Mouse (Mus musculus) gastrocnemius, adult 2 months (tissue): Measurements from ENCODE around the gene Trip4. TPM values are rescaled to one million over a fixed set of nuclear protein-coding genes. Genes with fewer than 3 reads are reported as not detected.

Source experiments
- DNase-seq: peaks from one replicate; pipeline ENCODE4 v3.0.0; 2022
- H3K27ac ChIP-seq: fragments of 200-600 bp; 2 replicates; pipeline ENCODE4 v1.8.1; 2022; ENCODE audit warnings: mild to moderate bottlenecking
- H3K4me3 ChIP-seq: fragments of 200-600 bp; 2 replicates; pipeline ENCODE4 v1.8.1; 2022; ENCODE audit warnings: mild to moderate bottlenecking, moderate library complexity
- CTCF ChIP-seq: fragments of 200-600 bp; IDR thresholded peaks from 2 replicates; pipeline ENCODE4 v1.8.1; 2022; ENCODE audit warnings: antibody characterized with exemption, mild to moderate bottlenecking, moderate library complexity
- intact Hi-C: fragments of 180-260 bp; cut with DNase I; formaldehyde crosslinking; loops from one replicate; pipeline ENCODE4 v1.15.1; 2025
- total RNA-seq, 2 experiments: library from RNA; stranded (reverse); gene quantifications; 2 replicates each; pipeline ENCODE4 v1.2.3; 2021

Trip4 gene
- total RNA-seq, 2 experiments from 2014 or later, result 13.7 to 15.5 TPM

DNA sequence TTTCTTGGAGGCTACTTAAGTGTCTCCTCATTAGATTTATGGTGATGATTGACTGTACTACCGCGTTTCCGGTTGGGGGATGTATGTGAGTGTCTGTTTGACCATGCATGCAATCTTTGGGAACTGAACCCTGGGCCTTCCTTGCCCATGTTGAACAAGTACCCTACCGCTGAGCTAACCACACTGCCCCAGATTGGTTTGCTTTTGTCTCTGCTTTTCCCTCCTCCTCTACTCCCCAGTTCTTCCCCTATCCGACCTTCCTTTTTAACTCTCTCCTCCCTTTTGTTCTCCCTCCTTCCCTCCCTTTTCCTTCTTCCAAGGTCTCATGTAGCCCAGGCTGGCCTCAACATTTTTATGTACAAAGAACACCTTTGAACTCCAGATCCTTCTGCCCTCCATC, 17.5 kb downstream of the Trip4 start:
- Histone ChIP-seq H3K4me3 (no peak overlapping the region), H3K27ac (no peak overlapping the region)
- intact Hi-C loops, result no loop called here
- no peak for TF ChIP-seq CTCF
- no peak for DNase-seq

DNA sequence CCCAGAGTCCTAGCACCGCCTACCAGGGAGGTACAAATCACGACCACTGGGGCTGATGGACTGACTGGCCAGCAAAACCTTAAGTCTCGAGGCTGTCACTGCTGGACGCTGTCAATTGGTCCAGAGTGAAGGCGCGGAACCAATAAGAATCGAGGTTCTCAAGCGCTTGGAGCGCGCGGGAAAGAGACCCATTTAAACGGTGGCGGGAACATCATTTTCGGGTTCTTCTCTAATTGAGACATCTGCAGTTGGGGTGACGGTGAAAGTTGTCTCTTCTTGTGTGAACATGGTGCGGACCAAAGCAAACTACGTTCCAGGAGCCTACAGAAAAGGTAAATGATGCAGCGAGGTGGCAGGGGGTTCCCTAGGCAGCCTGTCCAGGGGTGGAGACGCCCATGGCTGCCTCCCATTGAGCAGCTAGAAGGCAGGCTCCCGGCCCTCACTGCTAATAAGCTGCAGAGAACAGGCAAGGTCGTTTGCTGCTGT, 18.4 kb downstream of the Trip4 start, which contains the start of gene Pclaf:
TSS of gene Pclaf (plus strand) at position 95 of the 486 bp plus-strand sequence.
- TF ChIP-seq CTCF, result no peak

GRCm38 (mm10) chr9:65884564-65885315, 23.9 kb downstream of the Trip4 start:
- Histone ChIP-seq H3K4me3 (peak overlapping the region; percentile 88), H3K27ac (peak overlapping the region; percentile 87)
- peak; percentile 19; the same call in 1 of the 2 replicates for TF ChIP-seq CTCF
- intact Hi-C loops, result loop anchor here (2.0 kb wide), 1 partner anchor 24 kb away; the partner anchor contains the start of genes Csnk1g1 and Trip4
- peak; percentile 94 for DNase-seq

More for the DNA sequence above, 18.4 kb downstream of the Trip4 start, which contains the start of gene Pclaf:
- DNase-seq, result peak; percentile 74
- intact Hi-C loops, result no loop called here
- Histone ChIP-seq H3K27ac (no peak within 1 kb of the TSS), H3K4me3 (peak within 1 kb of the TSS; percentile 63)

DNA sequence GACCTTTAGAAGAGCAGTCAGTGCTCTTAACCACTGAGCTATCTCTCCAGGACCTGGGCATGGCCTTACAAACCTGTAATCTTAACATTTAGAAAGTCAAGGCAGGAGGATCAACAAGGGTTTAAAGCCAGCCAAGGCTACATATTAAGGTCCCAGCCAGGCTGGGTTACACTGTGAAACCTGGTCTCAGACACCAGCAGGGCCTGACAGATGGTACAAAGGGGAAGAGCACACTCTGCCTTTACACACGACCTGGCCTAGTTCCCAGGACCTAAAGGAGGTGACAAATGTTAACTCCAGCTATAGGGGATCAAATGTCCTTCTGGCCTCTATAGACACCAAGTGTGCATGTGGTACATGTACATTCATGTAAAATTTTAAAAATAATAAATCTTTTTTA, 48.9 kb downstream of the Trip4 start:
- TF ChIP-seq CTCF, result no peak
- H3K27ac ChIP-seq, result no peak overlapping the region
- H3K4me3 ChIP-seq, result no peak overlapping the region
- DNase-seq, result no peak
- intact Hi-C loops, result no loop called here

DNA sequence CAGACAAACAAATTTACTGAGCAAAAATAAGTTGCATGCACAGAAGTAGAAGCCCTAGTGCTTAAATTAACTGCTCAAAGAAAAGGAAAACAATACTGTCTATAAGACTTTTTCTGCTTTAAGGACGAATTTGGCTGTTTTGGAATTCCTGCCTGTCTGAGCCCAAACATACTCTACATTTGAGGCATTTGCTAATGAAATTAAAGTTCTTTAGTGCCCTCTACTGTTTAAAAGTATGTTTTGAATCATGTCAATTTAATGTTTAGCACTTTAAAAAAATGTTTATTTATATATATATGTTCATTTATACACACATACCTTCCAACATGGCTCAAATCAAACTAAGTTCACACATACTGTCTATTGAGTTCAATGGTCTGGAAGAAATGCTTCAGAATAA, 58.4 kb downstream of the Trip4 start:
- Histone ChIP-seq H3K4me3 (no peak overlapping the region), H3K27ac (no peak overlapping the region)
- TF ChIP-seq CTCF, result peak; percentile 55
- DNase-seq, result no peak
- intact Hi-C loops, result loop anchor here (2.0 to 5.0 kb wide), 2 partner anchors 183 to 243 kb away; no protein-coding TSS in a partner anchor

DNA sequence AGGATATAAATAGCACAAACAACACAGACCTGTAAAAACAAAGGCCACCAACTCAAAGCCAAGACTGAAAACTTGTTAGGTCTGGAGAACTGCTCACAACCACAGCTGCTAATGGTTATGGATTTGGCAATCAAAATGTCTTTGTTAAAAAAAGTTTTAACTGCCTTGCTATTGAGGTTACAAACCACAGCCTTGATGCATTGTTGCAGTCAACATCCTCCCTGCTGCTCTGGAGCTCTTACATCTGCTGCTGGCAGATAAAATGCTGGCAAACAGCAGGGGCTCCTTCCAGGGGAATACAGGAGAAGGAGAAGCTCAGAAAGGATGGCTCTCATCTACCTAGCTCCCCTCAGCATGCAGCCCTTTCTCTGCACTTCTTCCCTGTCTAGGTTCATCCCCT, 60.4 kb downstream of the Trip4 start:
- no peak overlapping the region for H3K27ac ChIP-seq
- H3K4me3 ChIP-seq, result no peak overlapping the region
- intact Hi-C loops, result loop anchor here (5.0 kb wide), 1 partner anchor 151 kb away; no protein-coding TSS in a partner anchor
- no peak for DNase-seq
- no peak for TF ChIP-seq CTCF

- no peak for TF ChIP-seq CTCF
- intact Hi-C loops, result loop anchor here (5.0 kb wide), 1 partner anchor 147 kb away; no protein-coding TSS in a partner anchor
- peak; percentile 46 for DNase-seq
- no peak overlapping the region for H3K4me3 ChIP-seq
- peak overlapping the region; percentile 24; the same call in 1 of the 2 replicates for H3K27ac ChIP-seq
These were observed 64.0 kb downstream of the Trip4 start for GRCm38 (mm10) chr9:65844421-65845165.

- no peak for TF ChIP-seq CTCF
- H3K27ac ChIP-seq, result no peak overlapping the region
- intact Hi-C loops, result no loop called here
- H3K4me3 ChIP-seq, result no peak overlapping the region
- DNase-seq, result no peak
These were observed 68.8 kb downstream of the Trip4 start for GRCm38 (mm10) chr9:65839841-65840240.

DNA sequence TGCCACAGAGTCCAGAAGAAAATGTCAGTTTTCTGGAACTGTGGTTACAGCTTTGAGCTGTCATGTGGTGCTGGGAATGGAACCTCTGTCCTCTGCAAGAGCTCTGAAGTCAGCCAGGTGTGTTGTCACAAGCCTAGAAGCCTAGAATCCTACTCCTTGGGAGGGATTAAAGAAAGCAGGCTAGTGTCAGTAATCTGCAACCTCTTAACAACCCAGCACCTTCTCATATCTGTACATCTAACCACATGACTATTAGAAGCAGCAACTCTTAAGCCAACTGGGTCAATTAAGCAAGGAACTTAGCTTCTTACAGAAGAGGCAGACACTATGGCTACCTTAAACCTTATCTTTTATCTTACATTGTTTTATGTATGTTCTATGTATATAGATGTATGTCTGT, 71.7 kb downstream of the Trip4 start:
- Histone ChIP-seq H3K27ac (no peak overlapping the region), H3K4me3 (no peak overlapping the region)
- no peak for DNase-seq
- intact Hi-C loops, result no loop called here
- TF ChIP-seq CTCF, result no peak

DNA sequence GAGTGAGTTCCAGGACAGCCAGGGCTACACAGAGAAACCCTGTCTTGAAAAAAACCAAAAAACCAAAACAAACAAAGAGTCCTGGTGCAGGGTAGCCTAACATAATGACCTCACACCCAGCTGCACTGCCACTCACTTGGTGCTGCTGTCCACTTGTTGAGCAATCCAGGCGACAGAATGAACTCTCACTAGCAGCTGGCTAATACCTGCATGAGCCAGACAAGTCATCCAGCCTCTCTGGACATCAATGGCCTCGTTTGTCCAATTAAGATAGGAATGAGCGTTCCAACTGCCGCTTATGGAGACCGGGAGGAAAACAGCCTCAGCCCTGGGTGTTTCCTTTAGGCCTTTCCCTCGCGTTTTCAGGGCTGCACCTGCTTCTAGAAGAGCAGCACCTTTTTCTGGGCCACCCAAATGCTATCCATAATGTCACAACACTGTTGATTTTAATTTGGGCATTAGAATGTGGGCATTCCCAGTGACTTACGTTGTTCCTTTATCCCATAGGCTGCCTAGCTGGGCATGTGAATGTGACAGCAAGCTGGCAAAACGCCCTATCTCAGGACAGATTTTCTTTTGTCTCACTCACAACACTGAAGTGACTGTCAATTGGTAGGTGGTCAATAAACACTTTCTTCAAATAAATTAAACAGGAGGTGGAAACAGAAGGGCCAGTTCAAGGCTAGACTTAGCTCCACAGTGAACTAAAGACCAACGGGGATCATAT, 73.8 kb downstream of the Trip4 start:
- no peak for TF ChIP-seq CTCF
- no peak for DNase-seq
- no peak overlapping the region for H3K4me3 ChIP-seq
- no peak overlapping the region for H3K27ac ChIP-seq
- intact Hi-C loops, result no loop called here

GRCm38 (mm10) chr9:65833640-65834039, 75.0 kb downstream of the Trip4 start:
- intact Hi-C loops, result no loop called here
- DNase-seq, result no peak
- Histone ChIP-seq H3K27ac (no peak overlapping the region), H3K4me3 (no peak overlapping the region)
- no peak for TF ChIP-seq CTCF

GRCm38 (mm10) chr9:65833230-65833629, 75.4 kb downstream of the Trip4 start:
- no peak for TF ChIP-seq CTCF
- intact Hi-C loops, result no loop called here
- DNase-seq, result no peak
- H3K27ac ChIP-seq, result no peak overlapping the region
- no peak overlapping the region for H3K4me3 ChIP-seq
